Mouse (Mus musculus): ENCODE results near the gene Gm9918. TPM values are rescaled to one million over a fixed set of nuclear protein-coding genes. Genes with fewer than 3 reads are reported as not detected.
"Not testable (repeated sequence)": the region's sequence is repeated elsewhere in the genome, so short reads cannot be mapped to it uniquely, and the experiment has no call there.

Gene Gm9918
- total RNA-seq (2021) = under 1 TPM in 1 of 2 experiments, not detected in 1; 0.13 TPM
- long read RNA-seq, experiment 1 = 0 reads
- long read RNA-seq, experiment 2 = 0 reads

DNA sequence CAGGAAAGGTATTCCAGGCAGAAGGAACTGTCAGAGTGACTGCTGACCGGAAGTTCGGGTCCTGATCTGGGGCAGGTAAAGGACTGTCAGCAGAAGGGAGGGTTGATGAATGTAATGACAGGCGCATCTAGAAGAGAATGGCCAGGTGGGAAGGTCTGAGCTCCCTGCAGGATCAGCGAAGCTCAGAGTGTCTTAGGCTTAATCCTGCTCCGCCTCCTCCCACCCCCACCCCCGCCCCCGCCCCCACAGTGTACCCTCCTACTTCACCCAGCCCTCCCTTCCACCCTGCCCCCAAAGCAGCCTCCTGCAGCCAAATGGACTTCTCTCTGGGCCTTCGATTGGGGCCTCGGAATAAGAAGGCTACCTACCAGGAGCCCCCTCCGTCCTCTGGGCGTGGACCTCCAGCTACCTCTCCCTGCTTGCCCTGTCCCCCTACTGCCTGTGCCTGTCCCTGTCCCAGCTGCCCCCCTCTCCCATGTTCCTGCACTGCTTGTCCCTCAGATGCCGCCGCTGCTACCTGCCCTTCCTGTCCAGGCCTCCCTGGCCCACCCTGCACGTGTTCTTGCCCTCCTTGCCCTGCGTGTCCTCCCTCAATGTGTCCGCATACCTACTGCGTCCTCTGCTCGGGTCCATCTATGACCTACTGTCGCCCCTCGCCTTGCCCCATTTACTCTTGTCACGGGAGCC, at the start of gene Gm9918:
Gene Gm9918, plus strand, starts transcription at position 290 of the 687 bp plus-strand sequence.
- no peak for DNase-seq (ENCODE audit: low spot score in 2 of 2)

DNA sequence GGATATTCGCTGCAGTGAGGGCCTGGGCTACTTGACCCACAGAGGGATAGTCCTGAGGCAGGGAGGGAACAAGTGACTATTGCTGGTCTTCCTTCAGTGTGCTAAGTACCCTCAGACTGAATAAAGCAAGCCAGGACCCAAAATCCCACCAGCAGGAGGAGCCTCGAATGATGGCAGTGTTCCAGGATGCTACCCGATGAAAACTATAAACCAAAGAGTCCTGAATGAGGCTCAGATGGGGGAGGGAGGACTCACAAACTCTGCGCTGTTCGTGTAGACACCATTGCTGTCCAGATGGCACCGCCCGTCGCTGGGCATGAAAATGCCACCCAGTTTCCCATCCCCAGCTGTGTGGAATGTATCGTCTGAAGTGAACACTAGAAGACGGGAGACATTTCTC, 48.0 kb upstream of the Gm9918 start:
- DNase-seq (ENCODE audit: low spot score in 2 of 2) = no peak

DNA sequence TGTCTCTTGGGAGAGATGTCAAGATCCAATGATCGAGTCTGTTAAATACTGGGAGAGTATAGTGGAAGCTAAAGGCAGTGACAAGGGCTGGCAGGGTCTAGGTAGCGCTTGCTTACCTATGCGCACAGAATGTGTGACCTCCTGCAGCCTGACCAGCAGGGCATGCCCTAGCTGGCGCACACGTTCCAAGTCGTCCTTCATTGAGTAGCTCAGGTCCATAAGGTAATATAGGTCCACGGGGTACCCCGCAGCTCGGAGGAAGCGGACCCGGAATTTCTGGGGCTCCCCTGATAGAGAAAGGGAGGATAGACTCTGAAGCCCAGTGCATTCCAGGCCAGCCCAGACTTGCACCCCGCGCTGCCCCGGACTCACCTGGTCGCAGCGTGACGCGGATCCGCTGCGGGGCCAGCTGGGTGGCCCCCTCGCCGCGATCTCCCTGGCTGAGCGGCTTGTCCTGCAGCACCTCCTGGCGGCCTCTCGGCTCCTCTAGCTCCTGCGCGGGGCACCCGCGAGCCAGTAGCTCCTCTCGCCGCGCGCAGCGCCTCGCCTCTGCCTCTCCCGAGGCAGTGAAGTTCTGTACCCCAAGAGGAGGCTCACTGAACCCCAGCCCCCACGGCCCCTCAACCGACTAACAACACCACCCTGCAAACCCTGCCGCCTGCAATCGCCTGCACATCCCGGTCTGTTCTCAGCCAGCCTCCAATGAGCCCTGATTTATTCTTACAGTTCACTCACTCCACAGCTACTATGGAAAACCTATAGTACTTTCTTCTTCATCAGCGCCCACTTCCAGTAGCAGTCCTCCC, 46.0 kb upstream of the Gm9918 start:
- DNase-seq (ENCODE audit: low spot score in 2 of 2) = peak; percentile 77 to 89

DNA sequence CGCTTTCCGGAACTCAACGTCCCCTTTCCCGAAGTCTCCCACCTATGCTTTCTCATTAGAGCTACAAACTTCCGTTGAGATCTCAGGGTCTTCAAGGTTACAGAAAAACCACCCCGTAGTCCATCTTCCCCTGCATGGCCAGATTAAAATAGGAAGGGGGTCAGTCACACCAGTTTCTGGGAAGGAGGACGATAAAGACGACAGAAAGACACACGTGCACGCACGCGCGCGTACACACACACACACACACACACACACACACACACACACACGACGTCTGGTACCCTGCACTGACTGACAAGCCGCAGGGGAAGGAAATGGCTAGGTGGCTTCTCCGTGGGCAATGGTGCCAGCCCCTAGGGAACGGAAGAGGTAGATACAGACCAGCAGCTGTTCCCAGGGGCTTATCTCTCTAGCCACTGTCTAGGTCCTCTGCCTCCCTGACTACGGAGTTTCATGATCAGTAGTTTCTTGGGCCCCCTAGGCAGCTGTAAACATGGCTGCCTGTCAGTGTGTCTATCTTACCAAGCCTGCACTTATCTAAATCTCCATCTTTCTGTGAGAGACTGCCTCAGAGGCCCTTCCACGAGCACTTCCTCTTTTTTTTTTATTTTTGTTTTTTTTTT, 45.3 kb upstream of the Gm9918 start:
- DNase-seq (ENCODE audit: low spot score in 2 of 2) = peak in 1 of 2 experiments; percentile 22

GRCm38 (mm10) chr15:102225619-102226018, 44.7 kb upstream of the Gm9918 start:
- DNase-seq (ENCODE audit: low spot score in 2 of 2) = not testable (repeated sequence)

- no peak for DNase-seq (ENCODE audit: low spot score in 2 of 2)
These were observed 39.7 kb upstream of the Gm9918 start for GRCm38 (mm10) chr15:102230408-102231321.

DNA sequence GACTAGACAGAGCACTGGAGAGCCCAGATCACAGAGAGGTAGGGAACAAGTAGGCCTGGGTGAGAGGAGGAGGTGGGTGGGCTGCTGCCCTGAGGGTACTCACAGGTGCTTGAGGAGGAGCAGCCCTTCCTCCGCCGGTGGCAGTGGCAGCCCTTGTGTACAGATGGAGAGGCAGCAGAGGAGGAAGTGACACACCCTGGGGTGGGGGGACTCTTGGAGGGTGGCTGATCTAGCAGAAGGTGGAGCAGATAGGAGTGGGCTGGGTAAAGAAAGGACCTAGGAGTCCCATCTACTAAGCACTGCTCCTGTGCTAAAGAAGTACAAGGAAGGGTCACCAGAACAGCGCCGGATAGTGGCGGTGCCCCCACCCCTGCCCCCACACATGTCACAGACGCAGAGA, 38.6 kb upstream of the Gm9918 start, which contains the start of gene Itgb7:
Gene Itgb7, minus strand, starts transcription at position 197 of the 400 bp plus-strand sequence.
- no peak for DNase-seq (ENCODE audit: low spot score in 2 of 2)

DNA sequence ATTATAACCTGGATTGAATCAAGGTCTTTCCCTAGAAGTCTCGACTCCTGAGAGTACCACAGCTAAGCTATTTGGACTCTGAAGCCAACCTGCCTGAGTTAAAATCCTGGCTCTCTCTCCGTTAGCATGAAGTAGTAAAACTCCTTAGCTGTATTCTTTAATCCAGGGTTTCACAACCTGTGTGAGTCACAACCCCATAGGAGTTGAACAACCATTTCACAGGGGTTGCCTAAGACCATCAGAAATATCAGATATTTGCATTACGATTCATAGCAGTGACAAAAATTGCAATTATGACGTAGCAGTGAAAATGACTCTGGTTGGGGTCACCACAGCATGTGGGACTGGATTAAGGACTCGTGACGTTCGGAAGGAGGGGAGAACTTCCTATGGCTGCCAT, 37.6 kb upstream of the Gm9918 start:
- no peak for DNase-seq (ENCODE audit: low spot score in 2 of 2)

GRCm38 (mm10) chr15:102233896-102234295, 36.5 kb upstream of the Gm9918 start:
- DNase-seq (ENCODE audit: low spot score in 2 of 2) = no peak

GRCm38 (mm10) chr15:102235371-102236027, 34.9 kb upstream of the Gm9918 start:
- DNase-seq (ENCODE audit: low spot score in 2 of 2) = no peak

DNA sequence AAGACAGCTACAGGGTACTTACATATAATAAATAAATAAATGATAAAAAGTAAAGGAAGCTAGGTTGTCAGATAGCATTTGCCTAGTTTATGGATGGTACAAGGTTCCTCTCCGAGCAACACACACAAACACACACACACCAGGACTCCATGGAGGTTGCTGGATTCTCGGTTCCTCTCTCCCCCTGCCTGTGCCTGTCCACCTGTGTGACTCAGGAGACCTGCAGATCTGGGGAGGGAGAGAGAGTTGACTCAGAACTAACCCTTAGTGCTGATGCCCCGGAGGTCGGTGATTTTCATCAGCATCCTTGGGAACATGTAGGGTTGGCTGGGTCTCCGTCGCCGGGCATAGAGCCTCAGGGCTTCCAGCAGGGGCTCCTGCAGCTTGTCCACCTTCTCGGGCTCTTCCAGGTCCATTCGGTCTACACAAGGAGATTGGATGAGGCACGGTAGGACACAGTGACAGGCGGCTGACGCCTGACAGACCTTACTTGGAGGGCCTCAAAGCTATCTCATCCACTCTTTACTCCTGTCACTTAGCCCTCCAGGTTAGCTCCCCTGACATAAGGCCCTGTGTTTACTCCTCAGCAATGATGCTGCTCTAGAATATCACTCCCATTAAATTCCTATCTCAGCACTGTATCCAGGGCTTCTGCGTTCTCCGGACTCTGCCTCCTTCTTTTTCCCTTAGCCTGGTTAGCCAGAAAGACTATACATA, 31.7 kb upstream of the Gm9918 start:
- DNase-seq (ENCODE audit: low spot score in 2 of 2) = no peak

DNA sequence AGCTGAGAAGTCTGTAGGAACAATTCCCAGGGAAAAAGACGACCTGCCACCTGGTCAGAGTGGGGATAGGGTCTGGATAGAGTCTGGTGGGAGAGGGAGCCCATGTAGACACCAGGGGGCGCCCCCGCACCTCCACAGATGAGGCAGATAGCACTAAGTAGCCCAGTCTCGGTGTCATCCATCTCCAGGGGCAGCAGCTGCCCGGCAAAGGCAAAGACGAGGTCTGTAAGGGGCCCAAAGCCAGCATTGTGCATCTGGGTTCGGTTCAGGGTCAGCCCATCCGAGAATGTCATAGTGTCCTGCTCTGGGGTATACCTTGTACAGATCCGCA, 31.1 kb upstream of the Gm9918 start:
- peak; percentile 83 to 88 for DNase-seq (ENCODE audit: low spot score in 2 of 2)

DNA sequence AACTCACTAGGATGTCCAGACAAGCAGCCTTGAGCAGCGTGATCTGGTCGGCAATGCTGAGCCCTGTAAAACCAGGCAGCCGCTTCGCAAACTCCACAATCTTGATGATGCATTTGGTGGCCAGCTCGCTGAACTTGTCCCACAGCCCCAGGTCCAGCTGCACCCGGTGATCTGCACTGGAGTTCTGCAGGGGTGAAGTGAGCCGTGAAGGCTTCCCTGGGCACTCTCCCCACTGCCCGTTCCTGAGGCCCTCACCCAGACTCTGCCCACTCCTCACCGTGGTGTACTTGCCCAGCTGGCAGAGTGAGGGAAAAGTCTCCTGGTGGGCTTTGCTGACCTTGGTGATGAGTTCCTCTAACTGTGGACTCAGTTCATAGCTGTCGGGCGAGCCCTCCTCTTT, 30.5 kb upstream of the Gm9918 start:
- DNase-seq (ENCODE audit: low spot score in 2 of 2) = no peak

GRCm38 (mm10) chr15:102240607-102241006, 29.8 kb upstream of the Gm9918 start:
- DNase-seq (ENCODE audit: low spot score in 2 of 2) = no peak

- no peak for DNase-seq (ENCODE audit: low spot score in 2 of 2)
These were observed 27.7 kb upstream of the Gm9918 start for GRCm38 (mm10) chr15:102242404-102243228.

- peak; percentile 51 to 69 for DNase-seq (ENCODE audit: low spot score in 2 of 2)
These were observed 26.9 kb upstream of the Gm9918 start for GRCm38 (mm10) chr15:102243229-102244190.

Measured in adrenal gland, adult 18-20 months (tissue).